Mouse (Mus musculus): Measurements from ENCODE around the gene 6030445D17Rik. TPM values are rescaled to one million over a fixed set of nuclear protein-coding genes. Genes with fewer than 3 reads are reported as not detected.

Gene 6030445D17Rik
- total RNA-seq, 4 experiments from 2014 or later: 0.57 to 1.3 (median 0.85) TPM

DNA sequence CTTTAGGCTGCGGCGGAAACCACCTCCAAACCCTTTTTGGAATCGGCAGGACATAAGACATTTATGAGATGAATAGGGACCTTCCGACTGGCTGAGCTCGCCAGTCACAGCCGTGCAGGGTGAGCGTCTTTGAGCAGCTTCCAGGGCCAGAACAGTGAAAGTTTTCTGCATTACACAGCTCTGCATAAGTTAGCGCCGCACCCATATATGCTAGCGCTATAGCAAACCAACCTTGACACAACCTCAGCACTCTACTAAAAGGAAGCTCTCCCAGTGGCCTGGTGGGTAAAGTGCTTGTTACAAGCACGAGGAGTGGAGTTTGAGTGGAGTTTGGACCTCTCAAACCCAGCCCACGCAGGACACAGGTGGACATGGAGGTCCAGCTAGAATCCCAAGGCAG is 2.8 kb upstream of the 6030445D17Rik start:
- DNase-seq (ENCODE audit: low spot score in 2 of 2): no peak

DNA sequence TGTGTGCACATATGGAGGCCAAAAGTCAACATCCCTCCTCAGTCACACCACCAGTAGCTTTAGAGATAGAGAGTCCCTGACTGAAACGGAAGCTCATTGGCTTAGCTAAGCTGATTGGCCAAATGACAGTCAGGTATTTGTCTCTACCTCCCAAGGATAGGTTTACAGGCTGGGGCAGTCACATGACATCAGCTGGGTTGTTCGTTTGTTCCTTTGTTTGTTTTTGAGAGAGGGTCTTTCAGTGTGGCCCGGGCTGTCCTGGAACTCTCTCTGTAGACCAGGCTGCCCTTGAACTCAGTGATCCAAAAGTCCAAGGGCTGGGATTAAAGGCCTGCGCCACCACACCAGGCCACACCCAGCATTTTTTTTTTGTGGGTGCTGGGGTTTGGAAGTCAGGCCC is 844 bp upstream of the 6030445D17Rik start:
- DNase-seq (ENCODE audit: low spot score in 2 of 2): no peak

DNA sequence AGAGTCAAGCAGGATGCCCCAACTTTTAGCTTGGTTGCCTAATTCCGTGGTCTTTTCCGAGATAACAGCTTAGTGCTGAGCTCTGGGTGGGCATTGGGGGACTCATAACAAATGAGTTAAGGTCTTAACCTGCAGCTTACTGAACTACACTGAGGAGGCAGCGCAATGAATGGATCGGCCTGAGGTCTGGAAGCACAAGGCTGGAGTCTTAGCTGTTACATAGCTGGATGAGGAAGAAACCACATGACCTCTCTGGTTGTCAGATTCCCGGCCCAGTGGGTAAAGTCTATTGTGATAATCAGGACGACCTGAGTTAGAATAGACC is 327 bp upstream of the 6030445D17Rik start:
- peak in 1 of 2 experiments; percentile 15 for DNase-seq (ENCODE audit: low spot score in 2 of 2)

DNA sequence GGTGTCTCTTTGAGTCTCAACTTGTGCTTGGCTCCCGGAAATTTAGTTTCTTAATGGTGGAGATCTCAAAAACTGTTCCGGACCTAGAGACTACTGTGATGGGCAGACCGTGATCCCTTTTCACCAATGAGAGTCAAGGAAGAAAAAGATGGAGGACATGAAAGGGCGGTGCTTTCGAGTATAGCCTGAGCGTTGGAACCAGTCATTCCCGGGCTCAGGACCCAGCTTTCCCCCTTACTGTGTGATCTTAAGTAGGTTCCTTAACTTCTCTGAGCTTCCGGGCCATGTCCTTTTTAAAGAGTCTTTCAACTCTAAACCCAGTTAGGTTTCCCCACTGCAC is 759 bp downstream of the 6030445D17Rik start:
- DNase-seq (ENCODE audit: low spot score in 2 of 2): peak in 1 of 2 experiments; percentile 25

DNA sequence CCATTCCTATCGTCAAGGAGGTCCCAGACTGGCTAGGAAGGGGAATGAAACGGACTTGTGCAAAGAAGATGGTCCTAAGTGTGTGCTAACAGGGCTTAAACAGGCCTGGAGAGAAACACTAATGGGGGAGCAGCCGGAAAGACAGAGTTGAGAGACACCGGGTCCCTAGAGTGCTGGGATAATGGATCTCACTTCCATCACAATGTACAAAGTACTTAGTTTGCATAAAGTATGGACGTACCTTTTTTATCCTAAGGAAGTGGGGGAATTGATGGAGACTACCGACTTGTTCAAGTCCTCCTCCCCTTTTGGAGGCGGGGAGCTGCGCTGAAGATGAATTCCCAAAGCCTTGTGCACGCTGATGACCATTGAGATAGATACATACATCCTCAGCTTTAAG is 1.4 kb downstream of the 6030445D17Rik start:
- DNase-seq (ENCODE audit: low spot score in 2 of 2): no peak

DNA sequence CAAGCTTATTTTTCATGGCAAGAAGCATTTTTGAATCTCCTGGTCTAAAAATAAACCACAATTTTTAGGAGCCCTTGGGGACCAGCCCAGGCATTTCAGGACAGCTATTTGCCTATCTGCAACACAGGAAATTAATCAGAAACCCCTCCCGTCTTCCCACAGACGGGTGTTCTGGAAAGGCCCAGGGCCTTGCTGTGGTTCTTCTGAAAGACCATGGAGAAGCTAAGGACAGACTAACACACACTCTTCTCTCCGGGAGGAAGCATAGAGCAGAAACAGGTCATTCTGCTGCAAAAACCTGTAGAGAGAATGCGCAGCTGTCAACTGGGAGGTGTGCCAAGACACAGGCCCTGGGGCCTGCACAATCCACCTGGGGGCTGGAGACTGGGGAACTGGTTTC is 4.2 kb downstream of the 6030445D17Rik start:
- DNase-seq (ENCODE audit: low spot score in 2 of 2): no peak

DNA sequence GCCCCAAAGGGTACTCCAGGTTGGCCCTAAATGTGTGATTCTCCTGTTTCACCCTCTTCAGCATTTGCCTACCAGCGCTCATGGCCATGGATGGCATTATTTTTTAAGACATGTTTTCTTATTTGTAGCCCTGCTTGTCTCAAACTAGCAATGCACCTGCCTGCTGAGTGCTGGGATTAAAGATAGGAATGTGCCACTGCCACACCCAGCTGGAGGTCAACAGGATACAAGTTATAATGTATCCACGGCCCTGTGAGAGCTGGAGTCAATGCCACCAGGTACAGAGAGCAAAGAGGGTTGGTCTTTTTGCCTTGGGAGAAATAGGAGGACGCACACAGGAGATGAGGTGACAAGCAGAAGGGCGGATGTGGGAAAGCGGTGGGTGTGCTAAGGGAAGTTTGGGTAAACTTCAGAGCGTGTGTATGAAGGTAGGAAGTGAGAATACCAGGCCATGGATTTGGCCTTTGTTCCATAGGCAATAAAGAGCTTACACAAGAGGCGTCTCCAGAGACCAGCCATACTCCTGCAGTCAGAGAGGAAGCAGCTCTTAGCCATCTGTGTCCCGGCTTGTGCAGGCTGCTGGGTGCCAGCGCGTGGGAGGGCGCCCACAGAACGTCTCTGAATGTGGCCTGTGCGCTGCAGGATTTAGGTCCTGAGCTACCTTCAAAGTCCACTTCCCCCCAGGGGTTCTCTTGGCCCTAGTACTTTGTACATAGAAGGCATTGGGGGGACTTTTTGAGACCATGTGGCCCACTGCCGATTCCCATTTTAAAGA is 6.7 kb downstream of the 6030445D17Rik start:
- DNase-seq (ENCODE audit: low spot score in 2 of 2): peak; percentile 82 to 87

DNA sequence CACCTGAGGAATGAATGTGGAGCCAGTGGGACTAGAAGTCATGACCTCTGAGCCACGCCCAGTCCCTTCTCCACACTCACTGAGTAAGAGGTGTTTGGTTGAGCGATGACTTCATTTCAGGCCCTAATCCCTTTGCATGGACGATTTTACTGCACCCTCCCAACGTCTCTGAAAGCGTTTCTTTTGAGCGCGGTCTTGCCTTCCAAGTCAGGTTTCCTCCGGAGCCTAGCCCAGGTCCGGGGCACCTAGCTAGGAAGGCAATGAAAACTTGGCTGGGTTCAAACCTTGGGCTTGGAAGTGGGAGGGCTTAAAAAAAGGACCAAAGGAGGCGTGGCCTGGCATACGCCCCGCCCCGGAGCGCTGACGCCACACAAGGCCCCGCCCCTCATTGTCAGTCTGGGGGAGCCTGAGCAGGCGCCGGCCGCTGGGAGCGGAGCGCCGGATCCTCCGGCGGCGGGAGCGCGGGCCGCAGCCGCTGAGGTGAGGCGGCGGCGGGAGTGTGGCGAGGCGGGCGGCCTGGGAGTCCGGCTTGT is 7.4 kb downstream of the 6030445D17Rik start, which contains the start of gene Luzp1:
TSS of gene Luzp1 (plus strand) at position 391 of the 533 bp plus-strand sequence.
- peak; percentile 89 to 95 for DNase-seq (ENCODE audit: low spot score in 2 of 2)

DNA sequence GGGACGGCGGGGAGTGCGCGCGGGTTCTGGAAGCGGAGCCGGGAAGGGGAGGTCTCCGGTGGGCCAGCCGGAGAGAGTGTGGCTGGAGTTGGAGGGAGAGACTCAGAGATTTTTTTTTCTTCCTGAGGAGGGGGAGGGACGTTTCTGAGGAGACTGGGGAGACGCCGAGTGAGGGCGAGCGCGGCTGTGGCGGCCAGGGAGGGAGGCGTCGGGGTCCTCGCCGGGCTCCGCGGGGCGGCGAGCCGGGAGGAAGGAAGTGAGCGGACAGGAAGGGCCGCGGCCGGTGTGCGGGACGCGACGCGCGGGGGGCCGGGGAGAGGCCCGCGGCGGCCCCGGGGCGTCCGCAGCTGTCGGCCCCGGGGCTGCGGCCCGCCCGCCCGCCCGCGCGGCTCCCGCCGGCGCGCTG is 7.9 kb downstream of the 6030445D17Rik start:
- no peak for DNase-seq (ENCODE audit: low spot score in 2 of 2)

DNA sequence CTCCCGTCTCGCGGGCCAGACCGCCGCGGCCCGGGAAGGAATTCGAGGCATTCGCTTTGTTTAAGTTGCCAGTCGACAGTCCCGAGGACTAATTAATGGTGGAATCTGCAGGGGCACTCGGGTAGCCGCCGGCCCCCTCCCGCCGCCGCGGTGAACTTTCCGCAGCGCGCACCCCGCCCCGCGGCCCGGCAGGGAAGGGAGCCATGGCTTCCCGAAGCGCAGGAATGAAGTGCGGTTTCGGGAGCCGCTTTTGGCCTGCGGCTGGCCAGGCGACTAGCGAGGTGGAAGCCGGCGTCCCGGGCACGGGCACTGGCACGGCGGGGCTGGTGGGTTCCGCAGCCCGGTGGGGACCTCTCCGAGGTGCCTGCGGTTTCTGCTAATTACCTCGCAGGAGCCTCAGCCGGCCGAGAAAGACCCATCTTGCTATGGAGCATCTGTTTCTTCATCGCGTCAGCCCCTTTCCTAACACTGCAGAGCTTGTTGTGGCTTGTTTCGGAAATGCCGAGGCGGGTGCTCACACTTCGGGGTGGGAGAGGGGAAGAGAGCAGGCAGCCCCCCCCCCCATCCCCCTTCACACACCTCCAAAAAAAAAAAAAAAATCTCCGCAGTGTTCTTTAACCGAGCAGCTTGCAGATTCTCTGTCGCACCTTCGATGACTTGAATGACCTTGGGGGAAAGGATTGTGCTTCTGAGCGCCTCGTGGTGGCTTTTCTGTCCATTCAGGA is 8.5 kb downstream of the 6030445D17Rik start:
- DNase-seq (ENCODE audit: low spot score in 2 of 2): peak in 1 of 2 experiments; percentile 32

DNA sequence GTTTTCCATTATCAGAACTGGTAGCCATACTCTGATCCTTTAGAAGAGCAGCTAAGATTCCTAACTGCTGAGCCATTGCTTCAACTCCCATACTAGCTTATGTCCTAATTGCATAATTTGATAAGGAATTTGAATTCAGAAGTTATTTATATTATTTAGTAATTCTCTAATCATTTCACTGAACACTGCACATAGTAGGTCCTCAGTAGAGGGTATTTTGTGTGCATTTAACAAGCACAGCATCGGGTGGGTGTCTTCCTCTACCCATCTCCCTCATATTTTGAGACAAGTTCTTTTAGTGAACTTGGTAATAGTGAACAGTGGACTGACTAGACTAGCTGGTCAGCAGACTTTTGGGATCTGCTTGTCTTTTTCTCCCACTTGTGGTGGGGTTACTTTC is 14.6 kb downstream of the 6030445D17Rik start:
- DNase-seq (ENCODE audit: low spot score in 2 of 2): no peak

DNA sequence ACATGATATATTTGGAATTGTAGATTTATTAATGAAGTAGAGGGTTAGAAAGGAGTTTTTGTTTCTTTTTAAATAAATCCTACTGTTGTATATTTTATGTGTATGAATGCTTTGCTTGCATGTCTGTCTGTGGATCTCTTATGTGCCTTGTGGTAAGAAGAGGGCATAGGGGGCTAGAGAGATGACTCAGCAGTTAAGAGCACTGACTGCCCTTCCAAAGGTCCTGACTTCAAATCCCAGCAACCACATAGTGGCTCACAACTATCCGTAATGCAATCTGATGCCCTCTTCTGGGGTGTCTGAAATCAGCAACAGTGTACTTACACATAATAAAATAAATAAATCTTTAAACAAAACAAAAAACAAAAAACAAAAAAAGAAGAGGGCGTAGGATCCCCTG is 24.5 kb downstream of the 6030445D17Rik start:
- DNase-seq (ENCODE audit: low spot score in 2 of 2): no peak

DNA sequence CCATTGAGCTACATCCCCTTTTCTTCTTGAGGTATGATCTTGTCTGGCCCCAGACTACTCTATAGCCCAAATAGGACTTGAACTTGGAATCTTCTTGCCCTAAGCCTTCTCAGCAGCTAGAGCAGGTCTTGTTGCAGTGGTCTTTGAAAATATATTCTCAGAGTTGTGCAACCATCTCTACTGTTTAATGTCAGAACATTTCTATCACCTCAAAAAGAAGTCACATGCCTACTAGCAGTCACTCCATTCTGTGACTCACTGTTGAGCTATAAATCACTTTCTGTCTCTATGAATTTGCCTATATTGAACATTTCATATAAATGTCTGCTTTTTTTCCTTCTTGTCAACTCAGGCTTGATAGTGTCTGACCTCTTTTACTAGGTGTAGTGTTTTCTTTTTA is 33.9 kb downstream of the 6030445D17Rik start:
- no peak for DNase-seq (ENCODE audit: low spot score in 2 of 2)

DNA sequence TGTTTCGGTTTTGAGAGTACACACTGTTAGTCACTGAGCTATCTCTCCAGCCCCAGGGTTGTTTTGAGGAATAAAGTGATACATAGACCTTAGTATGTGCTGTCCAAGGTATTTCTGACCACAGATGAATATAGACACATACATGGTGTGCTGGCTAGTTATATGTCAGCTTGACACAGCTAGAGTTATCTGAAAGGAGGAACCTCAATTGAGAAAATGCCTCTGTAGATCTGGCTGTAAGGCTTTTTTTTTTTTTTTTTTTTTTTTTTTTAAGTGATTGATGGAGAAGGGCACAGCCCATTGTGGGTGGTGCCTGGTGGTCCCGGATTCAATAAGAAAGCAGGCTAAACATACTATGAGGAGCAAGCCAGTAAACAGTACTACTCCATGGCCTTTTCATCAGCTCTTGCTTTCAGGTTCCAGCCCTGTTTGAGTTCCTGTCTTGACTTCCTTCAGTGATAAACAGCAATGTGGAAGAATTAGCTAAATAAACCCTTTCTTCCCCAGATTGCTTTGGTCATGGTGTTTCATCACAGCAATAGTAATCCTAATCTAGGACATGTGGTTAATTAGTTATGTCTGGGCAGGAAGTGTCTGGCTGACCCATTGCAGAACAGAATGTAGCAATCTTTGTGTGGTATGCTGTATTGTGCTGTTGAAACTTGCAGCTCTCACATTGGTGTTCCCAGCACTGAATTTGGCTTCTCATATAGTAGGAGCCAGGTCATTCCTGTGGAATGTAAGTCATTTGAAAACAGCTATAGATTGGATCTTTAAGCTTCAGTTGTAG is 43.6 kb downstream of the 6030445D17Rik start:
- no peak for DNase-seq (ENCODE audit: low spot score in 2 of 2)

DNA sequence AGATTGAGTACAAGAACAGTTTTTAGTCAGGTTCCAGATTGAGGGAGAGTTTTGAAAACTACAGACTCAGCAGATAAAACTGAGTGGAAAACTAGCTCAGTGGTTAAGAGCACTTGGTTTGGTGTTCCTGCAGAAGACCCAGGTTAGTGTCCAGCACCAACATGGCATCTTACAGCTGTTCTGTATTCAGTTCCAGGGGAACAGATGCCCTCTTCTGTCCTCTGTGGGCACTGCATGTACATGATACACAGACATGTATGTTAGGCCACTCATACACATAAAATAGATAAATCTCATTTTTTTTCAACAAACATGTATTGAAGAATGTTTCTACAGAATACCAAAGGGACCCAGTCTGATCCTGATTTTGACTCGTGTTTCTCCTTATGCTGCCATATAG is 47.8 kb downstream of the 6030445D17Rik start:
- no peak for DNase-seq (ENCODE audit: low spot score in 2 of 2)

DNA sequence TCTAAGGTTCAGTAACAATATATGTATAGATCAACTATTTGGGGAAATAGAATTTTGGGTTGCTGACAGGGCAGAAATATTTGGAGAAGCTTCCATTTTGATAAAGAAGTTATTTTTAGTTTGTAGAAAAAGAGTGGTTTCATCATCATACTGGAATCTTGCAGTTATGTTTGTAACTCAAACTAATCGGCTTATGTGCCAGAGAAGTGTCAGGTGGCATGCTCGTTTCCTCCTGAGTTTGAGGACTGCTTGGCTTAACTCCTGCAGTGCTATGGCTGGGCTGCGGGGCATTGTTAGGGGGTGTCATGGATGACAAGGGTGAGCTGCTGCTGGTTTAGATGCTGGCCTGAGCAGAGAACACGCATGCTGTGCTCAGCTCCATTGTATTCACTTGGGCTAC is 49.7 kb downstream of the 6030445D17Rik start:
- DNase-seq (ENCODE audit: low spot score in 2 of 2): no peak

DNA sequence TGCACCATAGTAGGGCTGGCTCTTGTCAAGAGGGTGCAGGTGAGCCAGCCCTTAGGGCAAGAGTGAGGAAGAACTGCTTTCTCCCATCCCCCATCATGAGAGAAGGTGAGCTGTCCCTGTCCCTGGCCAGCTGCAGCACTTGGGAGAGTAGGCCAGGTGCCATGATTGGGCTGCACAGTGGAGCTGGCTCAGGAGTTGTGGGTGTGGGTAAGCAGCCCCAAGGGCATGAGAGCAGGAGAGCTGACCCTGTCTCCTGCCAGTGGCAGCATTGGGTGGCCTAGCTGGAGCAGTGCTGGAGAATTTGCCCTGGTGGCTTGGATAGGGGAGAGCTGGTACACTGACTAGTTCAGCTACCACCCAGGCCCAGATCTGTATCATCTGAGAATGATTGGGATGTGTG is 50.9 kb downstream of the 6030445D17Rik start:
- no peak for DNase-seq (ENCODE audit: low spot score in 2 of 2)

Other genes with a start within 250 kb of the 6030445D17Rik start
- under 1 TPM in 3 of 4 experiments, not detected in 1; 0.45 to 0.94 (median 0.64) TPM for gene Tcea3, start 214.5 kb upstream of the 6030445D17Rik start, total RNA-seq (2022)
- 10 to 100 TPM; 34.4 to 60.0 (median 42.5) TPM for gene Zfp46, start 177.6 kb upstream of the 6030445D17Rik start, total RNA-seq (2022)
- gene Hnrnpr, start 151.3 kb upstream of the 6030445D17Rik start, total RNA-seq (2022): 100 to 1,000 TPM in 1 of 4 experiments, 10 to 100 TPM in 3; 76.5 to 101 (median 87.2) TPM
- under 1 TPM; 0.14 to 0.76 (median 0.28) TPM for gene Htr1d, start 38.7 kb upstream of the 6030445D17Rik start, total RNA-seq (2022)
- gene Luzp1, start 7.5 kb downstream of the 6030445D17Rik start, total RNA-seq (2022): 100 to 1,000 TPM in 2 of 4 experiments, 10 to 100 TPM in 2; 72.1 to 118 (median 95.1) TPM
- gene Kdm1a, start 140.5 kb downstream of the 6030445D17Rik start, total RNA-seq (2022): 10 to 100 TPM; 82.6 to 91.3 (median 86.1) TPM
- gene Tex46, start 148.2 kb downstream of the 6030445D17Rik start, total RNA-seq (2022): not detected
- gene Lactbl1, start 160.4 kb downstream of the 6030445D17Rik start, total RNA-seq (2022): under 1 TPM in 1 of 4 experiments, not detected in 3; 0.17 TPM